Mouse (Mus musculus) bone marrow, adult 2 months (tissue): ENCODE data around the gene Mgam. TPM values are rescaled to one million over a fixed set of nuclear protein-coding genes. Genes with fewer than 3 reads are reported as not detected.
A peak's percentile ranks its signal among the peaks of the same experiment; 100 is the strongest.

Experiments used
- H3K27ac ChIP-seq: fragments of 200-500 bp; 2 replicates; pipeline ENCODE4 v1.5.1; 2012; ENCODE audit warnings: low read depth, mild to moderate bottlenecking, control low read depth, inconsistent platforms, low read length; ENCODE audit not compliant: control insufficient read depth, poor library complexity, insufficient read depth
- H3K4me1 ChIP-seq: fragments of 200-500 bp; 2 replicates; pipeline ENCODE4 v1.6.1; 2011; ENCODE audit warnings: low read length; ENCODE audit not compliant: control insufficient read depth, insufficient read depth
- H3K4me3 ChIP-seq: fragments of 200-500 bp; replicated peaks from 2 replicates; pipeline ENCODE3; 2011; ENCODE audit warnings: mild to moderate bottlenecking, low read depth, low read length, control low read depth; ENCODE audit not compliant: control insufficient read depth
- CTCF ChIP-seq: fragments of 200-500 bp; IDR thresholded peaks from 2 replicates; pipeline ENCODE4 v1.5.1; 2011; ENCODE audit warnings: low read length, control low read depth; ENCODE audit not compliant: control insufficient read depth, insufficient read depth
- POLR2A ChIP-seq: fragments of 200-500 bp; IDR thresholded peaks from 2 replicates; pipeline ENCODE4 v1.6.1; 2011; ENCODE audit warnings: low read depth, mild to moderate bottlenecking, control low read depth, low read length, borderline replicate concordance; ENCODE audit not compliant: control insufficient read depth
- WGBS: fragments of 180-500 bp; shearing (Covaris S2); methylation state at CpG from one replicate; pipeline ENCODE4 v1.1.7; 2018; 5-methylcytosine and 5-hydroxymethylcytosine counted together
- polyA plus RNA-seq: library from polyadenylated mRNA; stranded (reverse); fragments of >200 nt; gene quantifications from 2 replicates; pipeline ENCODE4 v1.2.4, GENCODE M21; 2011; ENCODE audit warnings: low replicate concordance; ENCODE audit not compliant: missing spikeins, insufficient read depth, insufficient read length

Mgam gene
- polyA plus RNA-seq, 1 experiment, result 10.9 TPM

- Histone ChIP-seq H3K4me1 (no peaks in the 10 kb centered on the region), H3K4me3 (no peak within 1 kb of the TSS), H3K27ac (no peak within 1 kb of the TSS)
- TF ChIP-seq POLR2A (no peak), CTCF (no peak)
- 76% methylated on average over 4 of the region's 4 CpGs for WGBS
Measured at GRCm38 (mm10) chr6:40613260-40613852, 15.3 kb upstream of the Mgam start, which contains the start of gene Tas2r138. Gene Tas2r138, minus strand, starts transcription at chr6:40613310.

GRCm38 (mm10) chr6:40617965-40618364, 10.7 kb upstream of the Mgam start:
- no peak overlapping the region for H3K27ac ChIP-seq
- no peak overlapping the region for H3K4me3 ChIP-seq
- TF ChIP-seq POLR2A (no peak), CTCF (peak; percentile 55)
- WGBS, result 8% methylated on average over 2 of the region's 2 CpGs
- H3K4me1 ChIP-seq, result no peaks in the 10 kb centered on the region

- 74% methylated on average over 1 of the region's 1 CpGs for WGBS
- Histone ChIP-seq H3K4me1 (no peaks in the 10 kb centered on the region; the same call in 1 of the 2 replicates), H3K4me3 (no peak overlapping the region), H3K27ac (no peak overlapping the region)
- TF ChIP-seq POLR2A (no peak), CTCF (no peak)
Measured at GRCm38 (mm10) chr6:40626111-40626510, 2.5 kb upstream of the Mgam start.

- WGBS, result 72% methylated on average over 1 of the region's 1 CpGs
- Histone ChIP-seq H3K4me3 (no peak overlapping the region), H3K27ac (no peak overlapping the region), H3K4me1 (no peaks in the 10 kb centered on the region; the same call in 1 of the 2 replicates)
- no peak for TF ChIP-seq POLR2A
- TF ChIP-seq CTCF, result no peak
Measured at GRCm38 (mm10) chr6:40634640-40635071, 6.0 kb downstream of the Mgam start.

- no peak for TF ChIP-seq CTCF
- no peak for TF ChIP-seq POLR2A
- Histone ChIP-seq H3K27ac (no peak overlapping the region), H3K4me1 (no peaks in the 10 kb centered on the region; the same call in 1 of the 2 replicates), H3K4me3 (no peak overlapping the region)
- 66% methylated on average over 6 of the region's 6 CpGs for WGBS
Measured at GRCm38 (mm10) chr6:40635559-40635958, 6.9 kb downstream of the Mgam start.

GRCm38 (mm10) chr6:40637755-40638154, 9.1 kb downstream of the Mgam start:
- H3K4me3 ChIP-seq, result no peak overlapping the region
- no peak for TF ChIP-seq POLR2A
- no peak for TF ChIP-seq CTCF
- H3K4me1 ChIP-seq, result no peaks in the 10 kb centered on the region; the same call in 1 of the 2 replicates
- WGBS, result 88% methylated on average over 5 of the region's 5 CpGs
- no peak overlapping the region for H3K27ac ChIP-seq

- Histone ChIP-seq H3K27ac (no peak overlapping the region), H3K4me1 (no peaks in the 10 kb centered on the region), H3K4me3 (no peak overlapping the region)
- 36% methylated on average over 8 of the region's 8 CpGs for WGBS
- TF ChIP-seq POLR2A (no peak), CTCF (no peak)
Measured at GRCm38 (mm10) chr6:40640710-40641538, 12.3 kb downstream of the Mgam start.

- no peak overlapping the region for H3K27ac ChIP-seq
- TF ChIP-seq POLR2A (no peak), CTCF (no peak)
- H3K4me3 ChIP-seq, result no peak overlapping the region
- 79% methylated on average over 8 of the region's 8 CpGs for WGBS
- H3K4me1 ChIP-seq, result no peaks in the 10 kb centered on the region
Measured at GRCm38 (mm10) chr6:40645701-40646100, 17.1 kb downstream of the Mgam start.

GRCm38 (mm10) chr6:40650953-40651352, 22.3 kb downstream of the Mgam start:
- no peak overlapping the region for H3K4me3 ChIP-seq
- H3K4me1 ChIP-seq, result no peaks in the 10 kb centered on the region
- TF ChIP-seq CTCF (no peak), POLR2A (no peak)
- no peak overlapping the region for H3K27ac ChIP-seq
- 80% methylated on average over 1 of the region's 1 CpGs for WGBS
